Mouse (Mus musculus): Measurements from ENCODE around the gene Syngr2. TPM values are rescaled to one million over a fixed set of nuclear protein-coding genes. Genes with fewer than 3 reads are reported as not detected.
"Not testable (repeated sequence)": the region's sequence is repeated elsewhere in the genome, so short reads cannot be mapped to it uniquely, and the experiment has no call there.

Syngr2 gene
- total RNA-seq, 1 experiment from 2014 or later = 93.0 TPM

DNA sequence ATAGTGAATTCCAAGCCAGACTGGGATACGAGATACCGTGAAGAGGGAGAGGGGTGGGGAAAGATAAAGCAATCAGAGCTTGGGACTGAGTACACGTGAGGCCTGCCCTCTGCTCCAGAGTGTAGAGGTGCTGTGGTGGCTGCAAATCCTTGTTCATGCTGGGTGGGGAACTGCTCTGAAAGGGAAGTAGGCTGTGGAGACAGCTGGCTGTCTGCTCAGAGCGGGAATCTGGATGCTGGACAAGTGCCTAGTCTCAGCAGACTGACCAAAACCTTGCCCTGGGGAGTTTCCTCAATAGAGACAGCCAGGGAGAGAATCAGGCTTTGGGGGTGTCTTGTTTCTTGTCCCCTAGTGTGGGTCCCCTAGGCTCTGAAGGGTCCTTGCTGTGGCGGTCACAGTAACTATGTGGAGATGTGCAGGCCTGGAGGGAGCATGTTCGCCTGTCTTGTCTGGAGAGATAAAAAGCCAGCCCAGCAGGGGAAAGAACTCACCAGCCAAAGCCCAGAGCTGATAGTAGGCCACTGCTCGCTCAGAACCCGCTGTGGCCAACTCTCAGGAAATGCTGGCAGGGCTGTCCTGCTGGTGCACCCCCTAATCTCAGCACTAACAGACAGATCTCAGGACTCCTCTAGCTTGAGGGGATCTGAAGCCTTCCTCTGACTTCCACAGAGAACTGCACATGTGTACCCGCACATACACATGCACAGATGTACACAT lies 19.6 kb downstream of the Syngr2 start:
- ATAC-seq (replicated peaks; ENCODE audit: low read depth, poor library complexity, severe bottlenecking) = peak; percentile 33

GRCm38 (mm10) chr11:117829671-117830215 lies 20.3 kb downstream of the Syngr2 start:
- ATAC-seq (replicated peaks; ENCODE audit: low read depth, poor library complexity, severe bottlenecking) = no peak

DNA sequence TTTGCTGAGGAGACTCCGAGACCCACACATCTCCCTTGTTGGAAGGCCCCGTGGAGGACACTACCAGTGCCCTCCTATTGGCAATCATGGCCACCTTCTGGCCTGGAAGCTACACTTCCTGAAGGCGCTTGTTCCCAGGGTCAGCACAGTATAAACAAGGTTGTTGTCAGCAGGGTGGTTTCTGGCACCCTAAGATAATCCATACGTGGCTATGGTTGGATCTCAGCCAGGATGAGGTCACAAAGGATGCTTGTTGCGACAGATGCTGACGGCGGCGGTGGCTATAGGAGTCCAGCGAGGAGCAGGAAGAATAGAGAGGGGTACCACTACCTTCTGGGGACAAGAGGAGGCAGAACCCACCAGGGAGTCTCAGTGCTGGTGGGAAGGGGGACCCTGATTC lies 20.9 kb downstream of the Syngr2 start:
- no peak for ATAC-seq (replicated peaks; ENCODE audit: low read depth, poor library complexity, severe bottlenecking)

DNA sequence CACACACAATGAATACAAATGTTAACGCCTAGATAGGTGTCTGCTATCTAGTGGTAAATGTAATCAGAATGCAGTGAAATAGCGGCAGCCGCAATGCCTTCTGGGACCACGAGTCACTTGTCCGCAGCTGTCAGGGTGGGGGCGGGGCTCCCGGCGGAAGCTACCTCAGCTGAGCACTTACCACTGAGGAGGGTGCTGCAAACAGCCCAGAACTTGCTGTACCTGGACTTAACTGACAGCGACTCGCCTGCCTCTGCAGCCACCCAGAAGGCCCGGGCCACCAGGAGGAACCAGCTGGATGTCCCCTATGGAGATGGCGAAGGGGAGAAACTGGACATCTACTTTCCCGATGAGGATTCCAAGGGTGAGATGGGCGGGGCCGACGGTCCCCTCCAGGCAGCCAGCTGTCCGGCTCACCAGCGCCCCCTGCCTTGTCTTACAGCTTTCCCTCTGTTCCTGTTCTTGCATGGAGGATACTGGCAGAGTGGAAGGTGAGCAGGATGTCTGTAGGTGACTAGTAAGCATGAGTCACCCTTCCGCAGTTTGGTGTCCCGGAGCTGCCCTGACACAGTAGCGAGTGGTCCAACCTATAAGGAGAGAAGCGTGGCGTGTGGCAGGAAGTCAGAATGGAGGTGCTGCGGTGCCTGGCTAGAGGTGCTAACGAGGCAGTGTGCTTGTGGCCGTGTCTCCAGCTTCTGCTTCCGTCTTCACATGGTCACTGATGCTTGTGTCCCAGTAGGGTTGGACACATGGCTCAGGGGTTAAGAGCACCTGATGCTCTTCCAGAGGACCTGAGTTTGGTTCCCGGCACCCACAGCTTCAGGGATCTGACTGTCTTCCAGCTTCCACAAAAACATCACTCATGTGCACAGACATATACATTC lies 22.9 kb downstream of the Syngr2 start:
- peak; percentile 64 for ATAC-seq (replicated peaks; ENCODE audit: low read depth, poor library complexity, severe bottlenecking)

DNA sequence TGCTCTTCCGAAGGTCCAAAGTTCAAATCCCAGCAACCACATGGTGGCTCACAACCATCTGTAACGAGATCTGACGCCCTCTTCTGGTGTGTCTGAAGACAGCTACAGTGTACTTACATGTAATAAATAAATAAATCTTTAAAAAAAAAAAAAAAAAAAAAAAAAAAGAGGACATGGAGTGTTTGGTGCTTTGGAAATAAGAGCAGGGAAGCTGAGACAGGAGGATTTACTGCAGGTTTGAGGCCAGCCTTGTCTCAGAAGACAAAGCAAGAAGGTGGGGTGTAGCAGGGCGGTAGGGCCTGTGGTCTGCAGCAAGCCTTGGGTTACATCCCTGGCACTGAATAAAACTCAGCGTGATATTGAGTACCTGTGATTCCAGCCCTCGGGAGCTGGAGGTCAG lies 24.0 kb downstream of the Syngr2 start:
- not testable (repeated sequence) for ATAC-seq (replicated peaks; ENCODE audit: low read depth, poor library complexity, severe bottlenecking)

- no peak for ATAC-seq (replicated peaks; ENCODE audit: low read depth, poor library complexity, severe bottlenecking)
These were observed 24.6 kb downstream of the Syngr2 start for GRCm38 (mm10) chr11:117834086-117834485.

DNA sequence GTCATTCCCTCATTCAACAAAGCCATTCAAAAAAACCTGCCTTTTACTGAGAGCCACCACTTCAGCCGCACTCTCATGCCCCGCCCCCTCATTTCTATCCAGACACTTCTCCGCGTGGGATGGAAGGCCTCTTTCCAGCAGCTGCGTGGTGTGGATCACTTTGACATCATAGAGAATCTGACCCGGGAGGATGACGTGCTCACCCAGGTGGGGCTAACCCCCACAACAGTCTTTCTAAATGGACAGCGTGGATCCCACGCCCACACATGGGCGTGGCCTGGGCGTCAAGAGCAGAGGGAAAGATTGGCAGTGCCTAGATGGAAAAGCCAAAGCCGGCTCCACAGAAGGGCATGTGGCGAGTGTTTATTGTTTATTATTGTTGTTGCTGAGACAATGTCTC lies 26.8 kb downstream of the Syngr2 start:
- no peak for ATAC-seq (replicated peaks; ENCODE audit: low read depth, poor library complexity, severe bottlenecking)

- peak; percentile 61 for ATAC-seq (replicated peaks; ENCODE audit: low read depth, poor library complexity, severe bottlenecking)
These were observed 29.1 kb downstream of the Syngr2 start for GRCm38 (mm10) chr11:117838572-117838971.

- no peak for ATAC-seq (replicated peaks; ENCODE audit: low read depth, poor library complexity, severe bottlenecking)
These were observed 29.6 kb downstream of the Syngr2 start for GRCm38 (mm10) chr11:117839021-117839420.

DNA sequence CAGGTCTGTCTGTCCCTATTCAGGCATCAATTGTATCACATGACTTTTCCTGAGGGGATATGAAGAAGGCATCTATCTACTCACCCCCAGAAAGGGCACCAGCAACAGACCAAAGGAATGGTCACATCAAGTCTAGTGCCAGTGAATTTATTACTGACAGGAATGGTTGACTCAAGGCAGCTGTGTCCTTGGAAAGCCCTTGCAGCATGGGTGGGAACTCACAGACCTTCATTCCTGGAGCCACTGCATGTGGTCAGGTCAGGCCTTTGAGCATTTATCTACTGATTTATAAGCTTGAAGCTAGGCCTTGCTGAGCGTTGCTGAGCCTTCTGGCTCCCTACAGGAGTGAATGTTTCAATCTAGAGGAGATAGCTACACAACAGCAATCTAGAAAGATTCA lies 31.4 kb downstream of the Syngr2 start:
- ATAC-seq (replicated peaks; ENCODE audit: low read depth, poor library complexity, severe bottlenecking) = no peak

DNA sequence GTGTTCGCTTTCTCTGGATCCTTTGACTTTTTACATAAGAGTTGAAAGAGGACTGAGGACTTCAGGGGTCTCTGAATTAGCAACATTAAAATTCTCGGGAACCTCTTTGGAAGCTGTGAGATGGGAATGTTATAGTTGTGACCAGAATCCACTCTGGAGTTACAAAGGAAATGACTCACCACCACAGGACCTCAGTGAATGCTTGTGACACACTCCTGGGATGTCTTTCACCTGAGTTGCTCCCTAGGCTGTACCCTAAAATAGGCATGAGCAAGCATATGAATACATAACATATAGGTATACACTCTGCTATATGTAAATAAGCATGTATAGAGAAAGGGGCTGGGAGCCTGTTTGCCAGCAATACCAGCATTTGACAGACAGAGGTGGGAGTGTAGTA lies 34.0 kb downstream of the Syngr2 start:
- no peak for ATAC-seq (replicated peaks; ENCODE audit: low read depth, poor library complexity, severe bottlenecking)

GRCm38 (mm10) chr11:117844997-117845396 lies 35.5 kb downstream of the Syngr2 start:
- no peak for ATAC-seq (replicated peaks; ENCODE audit: low read depth, poor library complexity, severe bottlenecking)

DNA sequence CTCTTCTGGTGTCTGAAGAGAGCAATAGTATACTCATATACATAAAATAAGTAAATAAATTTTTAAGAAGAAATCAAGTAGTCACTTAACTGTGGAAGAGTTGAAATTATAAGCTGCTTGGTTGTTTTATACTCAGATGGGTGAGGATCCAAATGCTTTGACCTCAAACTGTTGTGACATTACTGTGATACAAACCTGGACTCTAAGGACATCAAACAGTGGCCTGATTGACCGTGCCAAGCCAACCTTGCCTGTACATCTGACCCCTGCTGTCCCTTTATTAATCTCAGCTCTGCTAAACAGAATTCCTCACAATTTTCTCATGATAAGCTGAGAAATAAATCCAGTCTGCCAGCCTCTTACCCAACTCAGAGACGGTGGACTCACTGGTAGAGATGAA lies 36.2 kb downstream of the Syngr2 start:
- ATAC-seq (replicated peaks; ENCODE audit: low read depth, poor library complexity, severe bottlenecking) = no peak

DNA sequence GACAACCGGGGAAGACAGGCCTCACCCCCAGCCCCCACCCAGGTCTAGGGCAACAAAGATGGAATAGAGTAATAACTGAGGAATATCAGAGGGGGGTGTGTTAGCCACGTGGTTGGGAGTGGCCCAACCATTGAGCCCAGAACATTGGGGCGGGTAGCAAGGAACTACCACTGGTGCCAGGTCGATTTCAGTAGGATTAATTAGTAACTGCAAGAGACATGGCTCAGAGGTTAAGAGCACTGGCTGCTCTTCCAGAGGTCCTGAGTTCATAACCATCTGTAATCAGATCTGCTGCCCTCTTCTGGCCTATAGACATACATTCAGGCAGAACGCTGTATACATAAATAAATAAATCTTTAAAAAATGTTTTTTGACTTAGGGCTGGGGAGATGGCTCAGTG lies 37.2 kb downstream of the Syngr2 start:
- ATAC-seq (replicated peaks; ENCODE audit: low read depth, poor library complexity, severe bottlenecking) = no peak

GRCm38 (mm10) chr11:117847593-117848215 lies 38.2 kb downstream of the Syngr2 start:
- no peak for ATAC-seq (replicated peaks; ENCODE audit: low read depth, poor library complexity, severe bottlenecking)

DNA sequence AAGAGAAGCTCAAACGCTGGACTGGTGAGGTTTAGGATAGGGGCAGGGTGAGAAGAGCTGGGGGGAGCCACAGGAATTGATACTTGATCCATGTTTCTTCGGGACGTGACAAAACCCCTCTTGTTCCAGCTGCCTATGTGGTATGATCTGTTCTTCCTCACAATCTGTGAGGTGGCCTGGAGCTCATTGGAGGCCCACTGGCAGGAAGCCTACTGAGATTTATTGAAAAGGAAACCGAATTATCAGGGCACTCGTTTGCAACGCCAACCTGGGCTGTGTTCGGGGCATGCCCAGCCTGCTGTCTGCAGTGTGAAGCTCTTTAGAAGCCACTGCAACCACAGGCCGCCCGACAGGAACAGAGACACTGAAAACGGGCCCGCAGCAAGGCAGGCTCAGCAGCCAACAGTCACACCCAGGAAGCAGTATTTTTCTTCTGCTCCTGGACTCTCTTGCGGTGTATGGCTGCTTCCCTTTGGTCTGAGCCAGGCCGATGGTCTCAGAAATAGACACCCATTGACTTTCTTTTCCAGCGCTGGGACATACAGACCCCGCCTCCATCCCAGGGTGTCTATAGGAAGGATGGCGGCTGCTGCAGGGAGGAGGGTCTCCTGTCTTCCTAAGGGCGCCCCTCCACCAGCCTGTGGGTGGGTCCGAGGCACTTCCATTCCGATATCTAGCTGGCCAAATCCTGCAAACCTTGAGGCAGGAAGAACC lies 39.0 kb downstream of the Syngr2 start:
- peak; percentile 42 for ATAC-seq (replicated peaks; ENCODE audit: low read depth, poor library complexity, severe bottlenecking)

GRCm38 (mm10) chr11:117848985-117849671 lies 39.7 kb downstream of the Syngr2 start, which contains the start of gene Birc5:
TSS of gene Birc5 (plus strand) at chr11:117849251.
- ATAC-seq (replicated peaks; ENCODE audit: low read depth, poor library complexity, severe bottlenecking) = peak; percentile 94

GRCm38 (mm10) chr11:117852875-117853274 lies 43.4 kb downstream of the Syngr2 start:
- ATAC-seq (replicated peaks; ENCODE audit: low read depth, poor library complexity, severe bottlenecking) = no peak

- ATAC-seq (replicated peaks; ENCODE audit: low read depth, poor library complexity, severe bottlenecking) = no peak
These were observed 44.8 kb downstream of the Syngr2 start for GRCm38 (mm10) chr11:117854241-117854640.

Data from common myeloid progenitor, adult 5-6 weeks (primary cell).